Mouse (Mus musculus) cerebellum, adult 2 months (tissue): ENCODE measurements at regions not wholly inside any gene's neighbourhood (a gene's known extent, or its start where the extent isn't known, plus 50 kb on each side); places are given as distances from the start of the nearest gene placed in this dataset.

Experiments used
- CTCF ChIP-seq: fragments of 200-500 bp; IDR thresholded peaks from 2 replicates; pipeline ENCODE4 v1.5.1; 2011; ENCODE audit warnings: low read depth, mild to moderate bottlenecking, control low read depth, low read length, moderate library complexity, borderline replicate concordance; ENCODE audit not compliant: insufficient read depth
- POLR2A ChIP-seq: fragments of 200-500 bp; IDR thresholded peaks from 2 replicates; pipeline ENCODE4 v1.6.1; 2011; ENCODE audit warnings: low read length, control low read depth, borderline replicate concordance; ENCODE audit not compliant: insufficient read depth

DNA sequence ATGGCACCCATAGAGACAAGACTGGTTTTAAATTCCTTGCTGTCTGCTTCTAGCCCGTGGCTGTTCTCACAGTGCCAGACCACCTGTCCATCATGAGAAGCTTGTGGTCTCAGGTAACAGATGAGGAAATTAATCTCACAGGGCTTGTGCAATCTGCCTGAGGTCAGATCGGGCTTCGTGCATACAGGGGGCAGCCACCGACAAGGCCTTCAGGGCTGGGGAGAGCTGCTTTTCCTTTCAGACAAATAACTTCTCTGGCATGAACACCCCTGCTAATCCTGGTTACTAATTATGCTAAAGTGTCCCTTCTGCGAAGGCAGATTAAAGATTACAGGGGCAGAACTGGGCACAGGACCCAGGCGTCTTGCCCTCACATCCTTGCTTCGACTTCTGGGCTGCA is 130.8 kb upstream of the Tmem45b start:
- TF ChIP-seq CTCF (no peak), POLR2A (no peak)
